Mouse (Mus musculus) embryo, embryonic 11 days (tissue): Measurements from ENCODE around the gene En1.

Source experiments
- DNase-seq: peaks from one replicate; pipeline ENCODE4 v3.0.0-alpha.2; 2015

The En1 gene

GRCm38 (mm10) chr1:120602031-120602730, at the start of gene En1:
TSS of gene En1 (plus strand) at chr1:120602418.
- peak; percentile 92 for DNase-seq

GRCm38 (mm10) chr1:120556926-120557846, 45.0 kb upstream of the En1 start:
- DNase-seq = no peak

DNA sequence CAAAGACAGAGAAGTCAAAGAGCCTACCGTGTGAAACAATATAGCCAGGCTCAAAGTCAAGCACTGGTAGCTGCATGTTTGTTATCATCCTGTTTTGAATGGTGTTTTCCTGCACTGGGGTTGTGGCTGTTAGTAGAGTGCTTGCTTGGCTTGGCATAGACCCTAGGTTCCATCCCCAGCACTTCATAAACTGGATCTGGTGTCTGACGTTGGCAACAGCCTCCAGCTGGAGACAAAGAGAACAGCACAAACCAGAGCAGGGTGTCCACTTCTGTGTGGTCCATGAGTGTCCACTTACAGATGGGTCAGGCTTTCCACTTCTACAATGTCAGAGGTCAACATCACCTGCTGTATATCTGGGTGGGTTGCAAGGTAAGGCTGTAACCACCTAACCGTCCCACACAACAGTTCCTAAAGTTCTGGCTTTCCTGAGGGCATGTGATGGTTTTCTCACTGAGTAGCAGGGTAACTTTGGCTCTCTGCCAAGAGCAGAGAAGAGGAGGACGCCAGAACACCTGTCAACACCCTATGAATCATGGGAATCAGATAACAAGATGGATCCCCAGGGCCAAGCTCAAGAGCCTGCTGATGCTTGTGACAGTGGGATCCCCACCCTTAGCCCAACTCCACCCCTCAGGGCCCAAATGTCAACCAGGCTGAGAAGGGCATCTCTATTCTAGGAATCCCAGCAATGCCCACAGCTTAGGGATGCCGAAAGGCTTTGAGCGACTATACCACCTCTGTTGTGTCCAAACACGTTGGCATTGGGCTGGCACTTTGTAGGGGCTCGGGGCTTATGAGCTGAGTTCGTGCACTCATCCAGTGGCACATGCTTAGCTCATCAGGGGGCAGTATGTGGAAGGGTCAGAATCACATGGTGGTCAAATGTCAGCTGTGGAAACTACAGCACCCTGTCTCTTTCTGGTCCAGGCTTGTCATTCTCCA, 43.6 kb upstream of the En1 start:
- no peak for DNase-seq

DNA sequence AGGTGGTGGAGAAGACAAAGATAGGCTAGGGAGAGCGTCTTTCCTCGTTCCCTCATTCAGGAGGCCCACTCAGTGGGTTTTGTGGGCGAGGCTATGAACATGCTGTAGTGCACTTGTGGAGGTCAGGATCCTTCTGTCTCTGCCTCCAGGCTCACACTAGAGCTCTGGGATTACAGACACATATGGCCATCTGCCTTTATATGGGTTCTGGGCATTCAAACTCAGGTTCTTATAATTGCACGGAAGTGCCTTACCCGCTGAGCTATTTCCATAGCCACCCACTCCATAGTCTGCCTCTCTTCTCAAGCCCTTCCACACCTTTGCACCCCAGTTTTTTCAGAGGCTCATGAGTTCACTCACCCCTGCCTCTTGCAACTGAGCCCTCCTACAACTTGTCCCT, 42.3 kb upstream of the En1 start:
- DNase-seq = no peak

GRCm38 (mm10) chr1:120581306-120581705, 20.9 kb upstream of the En1 start:
- DNase-seq = no peak

DNA sequence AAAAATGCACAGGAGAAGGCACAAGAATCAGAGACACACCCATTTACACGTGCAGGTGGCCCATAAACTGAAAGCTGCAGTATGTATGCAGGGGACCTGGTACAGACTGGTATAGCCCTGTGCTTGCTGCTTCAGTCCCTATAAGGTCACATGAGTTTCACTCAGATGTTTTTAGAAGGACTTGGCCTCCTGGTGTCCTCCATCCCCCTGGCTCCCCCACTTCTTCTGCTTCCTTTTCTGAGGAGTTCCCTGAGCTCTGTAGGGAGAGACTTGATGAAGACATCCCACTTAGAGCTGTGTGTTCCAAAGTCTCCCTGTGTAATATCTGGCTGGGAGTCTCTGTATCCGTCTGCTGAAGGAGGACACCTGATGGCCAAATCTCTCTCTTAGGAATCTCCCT, 16.7 kb upstream of the En1 start:
- no peak for DNase-seq

DNA sequence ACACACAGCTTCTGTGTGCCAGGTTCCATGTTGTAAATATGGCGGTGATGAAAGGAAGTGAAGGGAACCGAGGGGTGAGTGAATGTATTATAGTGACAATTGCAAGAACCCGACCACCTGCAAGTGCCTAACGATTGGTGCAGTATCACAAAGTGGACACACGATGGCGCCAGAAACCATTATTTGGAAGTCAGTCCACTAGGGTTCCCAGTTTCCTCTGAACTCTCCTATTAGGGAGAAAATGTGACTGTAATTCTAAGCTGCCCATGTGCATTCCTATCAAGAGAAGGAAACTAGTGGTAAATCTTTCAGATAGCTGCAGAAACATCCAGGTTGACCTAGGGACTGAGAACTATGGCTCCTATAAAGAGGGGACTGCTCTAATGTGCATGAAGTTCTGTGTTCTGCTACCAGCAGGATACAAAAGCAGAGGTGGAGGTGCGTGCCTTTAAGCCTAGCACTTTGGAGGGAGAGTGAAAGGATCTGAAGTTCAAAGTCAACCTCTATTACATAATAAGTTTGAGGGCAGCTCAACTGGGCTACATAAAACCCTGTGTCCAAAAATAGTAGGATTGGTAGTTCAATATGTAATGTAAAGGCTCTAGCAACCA, 15.6 kb upstream of the En1 start:
- DNase-seq = peak; percentile 84

DNA sequence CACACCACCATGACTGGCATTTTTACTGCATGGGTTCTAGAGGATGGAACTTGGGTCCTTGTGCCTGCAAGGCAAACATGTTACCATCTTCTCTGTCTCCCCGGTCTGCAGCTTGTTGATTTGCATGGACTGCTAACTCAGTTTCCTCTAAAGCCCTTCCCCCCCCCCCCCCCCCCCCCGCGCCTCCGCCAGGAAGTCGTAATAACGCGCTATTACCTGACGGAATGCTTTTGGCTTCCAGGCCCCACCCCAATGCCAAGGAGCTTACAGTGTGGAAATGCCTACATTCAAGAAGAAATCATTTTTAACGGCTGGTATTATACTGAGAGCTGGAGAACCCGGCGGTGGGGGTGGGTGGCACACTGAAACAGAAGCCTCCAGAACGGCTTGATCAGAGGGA, 14.8 kb upstream of the En1 start:
- no peak for DNase-seq

- DNase-seq = no peak
Observed at GRCm38 (mm10) chr1:120587960-120588359, 14.3 kb upstream of the En1 start.

GRCm38 (mm10) chr1:120588362-120589027, 13.7 kb upstream of the En1 start:
- no peak for DNase-seq

- no peak for DNase-seq
Observed at GRCm38 (mm10) chr1:120593236-120593919, 8.8 kb upstream of the En1 start.

GRCm38 (mm10) chr1:120594603-120595002, 7.6 kb upstream of the En1 start:
- DNase-seq = peak; percentile 82

DNA sequence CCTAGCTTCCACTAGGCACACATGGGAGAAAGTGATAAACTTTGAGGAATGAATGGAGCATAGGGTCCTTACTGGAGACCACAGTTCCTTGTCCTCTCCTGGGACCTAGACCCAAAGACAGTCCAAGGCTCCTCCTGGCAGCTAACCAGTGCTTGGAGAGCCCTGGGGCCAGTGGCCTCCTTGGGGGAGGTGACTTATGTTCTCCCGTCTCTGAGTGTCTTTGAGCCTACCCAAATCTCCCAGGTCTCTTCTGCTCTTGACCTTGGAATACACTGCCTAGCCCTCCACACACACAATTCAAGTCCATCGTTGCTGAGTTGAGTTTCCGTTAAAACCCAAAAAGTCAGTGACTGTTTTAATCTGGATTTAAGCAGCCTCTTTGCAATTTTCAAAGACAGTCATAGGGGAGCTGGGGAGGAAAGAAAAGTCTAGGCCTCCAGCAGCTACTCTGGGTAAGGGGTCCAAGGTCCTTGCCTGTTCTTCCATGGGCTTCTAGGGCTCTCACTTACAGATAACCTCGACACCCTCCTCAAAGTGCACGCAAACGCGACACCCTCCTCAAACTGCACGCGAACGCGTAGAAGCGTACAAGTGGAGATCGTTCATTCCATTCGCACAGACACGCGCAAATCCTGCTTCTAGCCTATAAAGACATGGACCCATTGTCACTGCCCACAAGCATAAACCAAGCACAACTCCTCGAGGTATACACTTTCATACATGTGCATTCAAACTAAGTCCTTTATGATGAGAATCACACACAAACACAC, 6.6 kb upstream of the En1 start:
- DNase-seq = no peak

GRCm38 (mm10) chr1:120596319-120596718, 5.9 kb upstream of the En1 start:
- peak; percentile 75 for DNase-seq

DNA sequence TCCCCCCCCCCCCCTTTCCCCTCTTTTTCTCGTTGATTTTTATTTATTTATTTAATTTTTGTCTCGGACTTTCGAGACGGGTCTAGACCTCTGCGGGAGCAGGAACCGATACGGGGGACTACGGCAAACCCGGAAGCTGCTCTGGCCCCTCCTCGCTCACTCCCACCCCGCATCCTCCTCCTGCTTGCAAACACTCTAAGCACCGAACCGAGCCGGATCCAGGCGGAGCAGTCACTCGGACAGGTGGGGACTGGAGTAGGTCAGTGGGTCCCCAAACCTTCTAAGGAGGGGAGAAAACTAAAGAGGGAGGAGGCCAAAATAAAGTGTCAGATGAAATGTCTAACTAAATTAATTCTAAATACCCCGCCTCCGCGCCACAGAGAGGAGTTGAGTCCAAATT, 5.4 kb upstream of the En1 start:
- peak; percentile 25 for DNase-seq

- peak; percentile 42 for DNase-seq
Observed at GRCm38 (mm10) chr1:120597271-120597670, 4.9 kb upstream of the En1 start.

DNA sequence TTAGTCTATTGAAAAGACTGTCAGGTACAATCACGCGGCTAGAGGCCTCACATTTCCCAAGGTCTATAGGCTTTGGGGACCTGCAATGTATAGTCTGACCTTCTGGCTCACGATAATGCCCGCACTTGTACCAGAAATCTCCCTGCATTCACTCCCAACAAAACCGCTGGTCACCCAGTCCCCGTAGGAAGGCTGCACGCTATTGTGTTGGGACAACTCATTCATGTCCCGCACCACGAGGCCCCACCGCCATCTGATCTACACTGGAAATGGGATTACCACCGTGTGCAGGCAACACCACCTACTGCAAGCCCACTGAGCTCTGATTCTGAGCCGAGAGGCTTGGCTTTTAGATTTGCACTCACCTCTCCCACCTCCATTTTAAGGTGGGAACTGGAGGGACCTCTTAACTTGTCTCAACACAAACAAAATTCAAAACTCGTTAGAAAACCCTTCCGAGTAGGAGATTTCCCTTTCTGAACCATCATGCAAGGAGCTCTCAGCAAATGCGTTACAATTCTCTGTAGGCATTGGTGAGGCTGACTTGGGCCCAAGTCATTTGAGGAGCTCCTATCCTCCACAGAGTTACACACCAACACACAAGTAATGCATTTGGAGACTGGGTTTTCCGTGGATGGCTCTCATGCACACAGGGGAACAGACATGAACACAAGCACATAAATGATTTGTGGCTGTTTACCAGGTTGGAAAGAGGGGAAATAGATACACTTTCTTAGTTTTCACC, 3.9 kb upstream of the En1 start:
- DNase-seq = peak; percentile 34

DNA sequence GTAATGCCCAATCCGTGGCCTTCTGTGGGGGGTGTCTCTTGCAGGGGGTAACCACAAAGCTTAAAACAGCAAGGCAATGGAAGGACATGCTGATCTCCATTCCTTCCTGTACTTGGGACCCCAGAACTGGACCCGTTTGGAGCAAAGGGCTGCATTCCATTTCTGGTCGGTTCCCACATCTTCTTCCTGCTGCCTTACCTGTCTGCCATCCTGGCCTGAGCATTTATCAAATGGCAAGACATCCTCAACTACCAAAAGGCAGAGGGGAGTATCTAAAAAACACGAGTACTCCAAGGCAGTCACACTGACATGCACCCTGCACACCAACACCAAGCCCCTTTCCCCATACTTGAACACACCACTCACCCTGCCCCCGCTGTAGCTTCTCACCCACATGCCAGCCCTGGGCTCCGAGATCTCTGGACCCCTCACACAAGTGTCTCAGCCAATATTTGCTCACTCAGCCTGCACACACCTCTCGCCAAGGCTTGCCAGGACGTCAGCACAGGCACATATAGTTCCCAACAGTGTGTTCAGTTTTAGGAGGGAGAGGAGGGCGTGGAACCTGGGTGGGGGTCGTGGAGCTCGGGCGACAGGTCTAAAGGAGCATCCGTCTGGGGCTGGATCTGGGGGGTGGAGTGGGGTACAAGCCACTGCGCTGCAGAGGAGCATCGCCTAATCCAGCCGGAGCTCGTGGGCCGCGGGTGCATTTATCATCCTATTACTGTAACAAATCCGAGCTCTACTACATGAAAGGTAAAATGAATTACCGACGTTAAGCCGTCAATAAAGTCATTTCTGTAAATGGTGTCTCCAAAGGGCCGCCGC, 2.7 kb upstream of the En1 start:
- no peak for DNase-seq

GRCm38 (mm10) chr1:120600149-120600445, 2.1 kb upstream of the En1 start:
- DNase-seq = peak; percentile 65
